Mouse (Mus musculus) ES-E14 (cell line): Measurements from ENCODE around the gene Olfr1181. TPM values are rescaled to one million over a fixed set of nuclear protein-coding genes. Genes with fewer than 3 reads are reported as not detected.
"Not testable (repeated sequence)": the region's sequence is repeated elsewhere in the genome, so short reads cannot be mapped to it uniquely, and the experiment has no call there.

ENCODE experiments used
- DNase-seq: peaks from one replicate; pipeline ENCODE4 v3.0.0-alpha.2; 2013; ENCODE audit warnings: low read depth, low spot score
- H3K27ac ChIP-seq: 2 replicates; pipeline ENCODE4 v1.5.1; 2012; ENCODE audit warnings: low read depth, mild to moderate bottlenecking, low read length, moderate library complexity, mixed read lengths; ENCODE audit not compliant: poor library complexity, insufficient read depth, severe bottlenecking
- H3K36me3 ChIP-seq: 2 replicates; pipeline ENCODE4 v1.6.1; 2012; ENCODE audit warnings: mild to moderate bottlenecking, low read length, moderate library complexity, mixed read lengths; ENCODE audit not compliant: control insufficient read depth, poor library complexity, insufficient read depth, severe bottlenecking
- H3K4me1 ChIP-seq, 2 experiments: fragments of 150-350 bp in 1 of 2; sonication (generic) in 1 of 2; 2 replicates each; pipeline ENCODE4 v1.6.1; 2012; ENCODE audit warnings: low read length in 2 of 2, mild to moderate bottlenecking in 1 of 2, mixed read lengths in 1 of 2; ENCODE audit not compliant: control insufficient read depth in 2 of 2, insufficient read depth in 2 of 2, poor library complexity in 1 of 2
- H3K4me3 ChIP-seq, 2 experiments: fragments of 150-350 bp in 1 of 2; sonication (generic) in 1 of 2; 2 replicates each; pipeline ENCODE4 v1.5.1; 2012; ENCODE audit warnings: low read length in 2 of 2, low read depth in 1 of 2, mild to moderate bottlenecking in 1 of 2, mixed read lengths in 1 of 2; ENCODE audit not compliant: insufficient read depth in 1 of 2, poor library complexity in 1 of 2, severe bottlenecking in 1 of 2
- H3K9ac ChIP-seq: 2 replicates; pipeline ENCODE4 v1.6.1; 2012; ENCODE audit warnings: low read depth, mild to moderate bottlenecking, low read length, mixed read lengths; ENCODE audit not compliant: poor library complexity, insufficient read depth, severe bottlenecking
- H3K9me3 ChIP-seq: fragments of 150-350 bp; sonication (generic); 2 replicates; pipeline ENCODE4 v1.6.1; 2012; ENCODE audit warnings: low read depth, mild to moderate bottlenecking, low read length; ENCODE audit not compliant: control insufficient read depth, insufficient read depth
- CHD2 ChIP-seq: IDR thresholded peaks from 2 replicates; pipeline ENCODE4 v1.6.1; 2014; ENCODE audit warnings: mild to moderate bottlenecking, low read depth, low read length, inconsistent platforms
- HCFC1 ChIP-seq: IDR thresholded peaks from 2 replicates; pipeline ENCODE4 v1.6.1; 2012; ENCODE audit warnings: low read length, inconsistent platforms, borderline replicate concordance; ENCODE audit not compliant: insufficient read depth
- MAFK ChIP-seq: IDR thresholded peaks from 2 replicates; pipeline ENCODE4 v1.6.1; 2014; ENCODE audit warnings: mild to moderate bottlenecking, low read depth, low read length, inconsistent platforms; ENCODE audit not compliant: insufficient read depth
- ZC3H11A ChIP-seq: IDR thresholded peaks from 2 replicates; pipeline ENCODE4 v1.6.1; 2012; ENCODE audit warnings: low read depth, mild to moderate bottlenecking, inconsistent platforms, low read length, borderline replicate concordance
- ZNF384 ChIP-seq: IDR thresholded peaks from 2 replicates; pipeline ENCODE4 v1.6.1; 2012; ENCODE audit warnings: low read depth, low read length, inconsistent platforms
- in situ Hi-C, 2 experiments: fragments of 600-800 bp; cut with MboI; formaldehyde crosslinking; loops; one replicate each; pipeline ENCODE4 v1.15.1; 2025; ENCODE audit warnings: low sequenced_read_pairs in 2 of 2, inconsistent platforms in 1 of 2; ENCODE audit not compliant: unreplicated experiment in 2 of 2
- total RNA-seq: library from RNA; depleted of rRNA; stranded (reverse); fragments of 300-350 nt; gene quantifications from 2 replicates; pipeline ENCODE4 v1.2.3, GENCODE M21; 2012; rRNA removed

The Olfr1181 gene
- total RNA-seq = not detected in 2 replicates

- TF ChIP-seq ZC3H11A = no peak
- no peak for TF ChIP-seq CHD2
- TF ChIP-seq ZNF384 = no peak
- TF ChIP-seq HCFC1 = no peak
- Histone ChIP-seq H3K4me3 (no peak within 1 kb of the TSS), H3K9ac (no peak within 1 kb of the TSS), H3K27ac (no peak within 1 kb of the TSS), H3K4me1 (no peaks in the 10 kb centered on the region), H3K9me3 (no peaks in the 10 kb centered on the region), H3K36me3 (no peaks in the 10 kb centered on the region)
- in situ Hi-C loops = no loop called here
- DNase-seq = no peak
Observed at GRCm38 (mm10) chr2:88426071-88426470, at the start of gene Olfr1181. TSS of gene Olfr1181 (minus strand) at chr2:88426171.

DNA sequence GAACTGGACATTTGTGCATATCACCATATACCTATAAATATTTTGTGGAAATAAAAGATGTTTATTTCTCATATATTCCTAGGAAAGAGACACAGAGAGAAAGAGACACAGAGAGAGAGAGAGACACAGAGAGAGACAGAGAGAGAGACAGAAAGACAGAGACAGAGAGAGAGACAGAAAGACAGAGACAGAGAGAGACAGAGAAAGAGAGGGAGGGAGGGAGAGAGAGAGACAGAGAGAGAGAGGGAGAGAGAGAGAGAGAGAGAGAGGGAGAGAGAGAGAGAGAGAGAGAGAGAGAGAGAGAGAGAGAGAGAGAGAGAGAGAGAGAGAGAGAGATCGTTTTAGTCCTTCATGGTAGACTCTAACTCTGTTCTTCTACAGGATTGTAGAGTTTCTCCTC is 28.6 kb upstream of the Olfr1181 start, which contains the start of gene Olfr1183:
TSS of gene Olfr1183 (plus strand) at position 301 of the 400 bp plus-strand sequence.
- H3K4me3 ChIP-seq, in situ Hi-C loops, H3K27ac ChIP-seq, H3K36me3 ChIP-seq, H3K9ac ChIP-seq, H3K9me3 ChIP-seq, DNase-seq, H3K4me1 ChIP-seq: not testable (repeated sequence)

- H3K9me3 ChIP-seq = no peaks in the 10 kb centered on the region
- no peak within 1 kb of the TSS for H3K4me3 ChIP-seq
- in situ Hi-C loops = no loop called here
- no peak for DNase-seq
- no peak within 1 kb of the TSS for H3K9ac ChIP-seq
- H3K4me1 ChIP-seq = no peaks in the 10 kb centered on the region
- no peak for TF ChIP-seq ZNF384
- no peak for TF ChIP-seq HCFC1
- TF ChIP-seq CHD2 = no peak
- no peak for TF ChIP-seq MAFK
- no peak for TF ChIP-seq ZC3H11A
- H3K27ac ChIP-seq = no peak within 1 kb of the TSS
- no peaks in the 10 kb centered on the region for H3K36me3 ChIP-seq
Observed at GRCm38 (mm10) chr2:88449031-88449430, 23.1 kb upstream of the Olfr1181 start, which contains the start of gene Gm13757. TSS of gene Gm13757 (minus strand) at chr2:88449131.

DNA sequence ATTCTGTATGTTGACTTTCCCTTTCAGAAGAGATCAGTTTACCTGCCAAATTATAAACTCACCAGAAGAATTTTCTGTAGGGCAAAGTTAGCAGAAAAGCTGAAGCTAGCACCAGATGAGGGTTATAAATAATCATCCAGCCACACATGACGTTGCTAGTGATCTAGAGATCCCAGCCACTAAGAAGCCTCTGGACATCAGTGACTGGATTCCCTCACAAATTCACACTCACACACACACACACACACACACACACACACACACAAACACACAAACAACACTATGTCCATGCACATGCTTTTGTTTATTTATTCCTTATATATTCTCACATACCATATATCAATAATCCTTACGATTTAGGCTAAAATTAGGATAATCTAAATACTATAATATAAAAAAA is 6.9 kb downstream of the Olfr1181 start, which contains the start of gene Olfr1180:
TSS of gene Olfr1180 (minus strand) at position 101 of the 400 bp plus-strand sequence.
- H3K36me3 ChIP-seq = no peaks in the 10 kb centered on the region
- in situ Hi-C loops = no loop called here
- no peak within 1 kb of the TSS for H3K4me3 ChIP-seq
- H3K9ac ChIP-seq = no peak within 1 kb of the TSS
- no peak for TF ChIP-seq MAFK
- no peak for TF ChIP-seq ZNF384
- no peak within 1 kb of the TSS for H3K27ac ChIP-seq
- H3K4me1 ChIP-seq = no peaks in the 10 kb centered on the region
- DNase-seq = no peak
- no peaks in the 10 kb centered on the region for H3K9me3 ChIP-seq

DNA sequence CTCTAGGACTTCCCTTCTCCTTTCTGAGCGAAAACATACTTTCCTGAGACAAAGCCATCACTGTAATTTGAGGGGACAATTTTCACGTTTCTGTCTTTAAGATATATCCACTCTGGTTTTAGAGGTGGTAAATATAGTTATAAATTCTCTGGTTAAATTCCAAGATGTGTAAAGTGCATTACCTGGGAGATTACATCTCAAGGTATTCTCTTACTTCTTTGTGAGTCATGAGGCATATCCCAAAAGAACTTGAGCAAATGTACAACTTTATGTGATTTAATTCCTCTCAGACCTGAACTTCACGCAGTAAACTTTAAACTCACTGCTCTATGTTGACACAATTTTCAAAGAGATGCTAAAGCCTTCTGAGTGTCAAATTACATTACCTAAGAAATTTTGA is 19.6 kb downstream of the Olfr1181 start, which contains the start of gene Olfr1179:
TSS of gene Olfr1179 (minus strand) at position 101 of the 400 bp plus-strand sequence.
- H3K27ac ChIP-seq = no peak within 1 kb of the TSS
- H3K4me3 ChIP-seq = no peak within 1 kb of the TSS
- no peaks in the 10 kb centered on the region for H3K4me1 ChIP-seq
- in situ Hi-C loops = no loop called here
- H3K9ac ChIP-seq = no peak within 1 kb of the TSS
- H3K9me3 ChIP-seq = no peaks in the 10 kb centered on the region
- DNase-seq = no peak
- no peaks in the 10 kb centered on the region for H3K36me3 ChIP-seq
- no peak for TF ChIP-seq MAFK
- TF ChIP-seq HCFC1 = no peak
- no peak for TF ChIP-seq CHD2
